In genomic region chr8:114821543-114821942, GRCm38 (mm10) we compare ENCODE assay signal across 9 mouse cellular contexts.
DNase-seq lines count a peak whose midpoint lies in the region.
"Had no signal": no experiment of that assay in that cellular context is flagged by ENCODE, and none has a peak within 500 bp of the region (broad histone marks: within the 10 kb centered on the region; RNA-seq: fewer than 3 reads in every experiment).

No protein-coding gene starts in this region.

- peak; percentile 6 for DNase-seq in kidney, adult 11 months
- DNase-seq in kidney, adult 8-10 months, result no peak
- peak; percentile 4 for DNase-seq in kidney, adult 18-20 months
- DNase-seq in lung, postnatal 10 days, result peak; percentile 74
- DNase-seq in urinary bladder, postnatal 25 days (ENCODE audit: low spot score), result peak; percentile 26
- no peak for DNase-seq in yolk sac, embryonic 10.5 days (ENCODE audit: low spot score)
- no peak for DNase-seq in natural killer cell, adult 2 months (ENCODE audit: low spot score in 2 of 2)
- no peak for DNase-seq in layer of hippocampus, postnatal 14 days (ENCODE audit: low spot score in 2 of 2)
- DNase-seq: thymus, postnatal 14 days had no signal

Comparison
In these comparisons a context has a peak if more than half of its experiments do, and no peak if none do; other contexts are left out.
1. DNase-seq: peak in kidney, adult 11 months (single experiment), kidney, adult 18-20 months (single experiment), lung, postnatal 10 days (single experiment) and urinary bladder, postnatal 25 days (single experiment); none in kidney, adult 8-10 months (0 of 2), yolk sac, embryonic 10.5 days (single experiment), natural killer cell, adult 2 months (0 of 2) and layer of hippocampus, postnatal 14 days (0 of 2).